Mouse (Mus musculus) lung, adult 18-20 months (tissue): ENCODE data around the gene Ninj1.

Source experiments
- DNase-seq, 2 experiments: peaks; one replicate each; pipeline ENCODE4 v3.0.0; 2022; ENCODE audit warnings: mixed read lengths in 2 of 2

Ninj1 gene

DNA sequence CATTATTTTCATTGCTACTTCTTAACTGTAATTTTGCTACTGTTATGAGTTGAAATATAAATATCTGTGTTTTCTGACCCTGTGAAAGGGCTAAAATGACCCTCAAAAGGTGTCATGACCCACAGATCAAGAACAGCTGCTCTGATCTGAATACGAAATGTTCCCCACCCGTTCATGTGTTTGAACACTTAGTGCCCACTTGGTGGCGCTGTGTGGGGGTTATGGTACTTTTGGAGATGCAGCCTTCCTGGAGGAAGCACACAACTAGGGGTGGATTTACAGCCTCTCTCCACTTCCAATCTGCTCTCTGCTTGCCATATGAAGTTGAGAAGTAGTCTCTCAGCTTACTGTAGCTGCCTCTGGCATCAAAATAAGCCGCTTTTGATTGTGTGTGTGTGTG is 47.4 kb downstream of the Ninj1 start:
- DNase-seq, result no peak

DNA sequence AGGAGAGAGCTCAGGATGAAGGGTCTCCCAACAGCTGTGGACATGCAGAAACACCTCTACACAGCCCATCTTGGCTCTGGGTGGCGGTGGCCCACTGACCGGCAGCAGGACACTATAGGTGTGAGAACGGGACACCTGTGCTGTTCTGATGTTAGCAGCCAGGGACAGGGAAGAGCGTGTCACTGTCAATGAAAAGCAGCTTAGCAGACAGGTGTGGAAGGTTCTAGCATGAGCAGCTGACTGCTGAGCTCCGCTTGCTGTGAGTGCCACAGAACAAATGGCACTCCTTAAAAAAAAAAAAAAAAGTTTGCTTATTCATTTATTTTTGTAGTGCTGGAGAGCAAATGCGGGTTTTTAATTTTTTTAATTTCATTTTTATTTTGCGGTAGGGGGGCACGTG is 50.3 kb downstream of the Ninj1 start:
- no peak for DNase-seq

DNA sequence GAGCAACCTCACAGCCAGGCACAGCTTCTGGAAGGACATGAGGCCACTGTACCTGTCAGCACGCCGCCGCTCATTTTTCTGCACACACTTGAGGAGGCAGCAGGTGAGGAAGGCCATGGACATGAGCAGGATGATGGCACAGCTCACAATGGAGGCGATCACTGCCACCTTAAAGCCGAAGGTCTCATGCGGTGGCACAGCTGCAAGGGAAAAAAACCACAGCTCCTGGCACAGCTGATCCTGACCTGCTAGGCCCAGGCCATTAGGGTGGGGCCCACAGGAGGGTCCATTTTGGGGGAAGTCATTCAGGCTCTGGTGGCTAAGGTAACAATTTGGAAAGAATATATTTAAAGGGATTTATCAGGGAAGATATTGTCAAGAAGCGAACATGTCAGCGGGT is 51.5 kb downstream of the Ninj1 start:
- DNase-seq, result no peak

DNA sequence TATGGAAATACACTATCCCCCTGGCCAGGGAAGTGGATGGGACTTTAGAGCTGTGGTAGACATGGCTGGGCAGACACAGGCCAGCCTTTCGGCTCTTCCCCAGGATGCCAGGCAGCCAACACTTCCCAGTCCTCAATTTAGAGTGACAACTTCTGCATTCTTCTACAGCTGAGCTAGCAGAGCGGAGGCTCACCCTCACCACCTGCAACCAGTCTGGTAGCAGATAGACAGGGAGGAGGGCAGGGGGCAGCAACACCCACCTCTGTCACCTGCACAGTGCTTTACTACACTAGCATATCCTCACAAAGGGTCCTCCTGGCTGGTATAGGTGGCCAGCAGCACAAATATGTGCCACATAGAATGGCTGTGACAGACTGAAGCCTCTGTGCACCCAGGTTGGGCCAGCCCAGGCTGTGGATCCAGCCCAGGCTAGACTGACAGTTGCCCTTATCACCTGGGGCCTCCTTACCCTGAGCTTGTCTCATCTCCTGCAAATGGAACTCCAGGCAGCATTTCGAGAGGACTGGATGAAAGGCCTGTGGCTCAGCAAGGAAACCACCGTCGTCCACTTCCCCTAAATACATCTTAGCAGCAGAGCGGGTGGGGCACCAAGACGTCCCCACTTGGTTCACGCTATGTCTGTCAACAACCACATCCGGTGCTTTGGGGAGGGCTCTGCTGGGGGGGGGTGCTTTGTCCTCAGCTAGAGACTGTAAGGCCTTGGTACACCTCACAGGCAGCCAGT is 55.2 kb downstream of the Ninj1 start:
- DNase-seq, result peak; percentile 56 to 67

DNA sequence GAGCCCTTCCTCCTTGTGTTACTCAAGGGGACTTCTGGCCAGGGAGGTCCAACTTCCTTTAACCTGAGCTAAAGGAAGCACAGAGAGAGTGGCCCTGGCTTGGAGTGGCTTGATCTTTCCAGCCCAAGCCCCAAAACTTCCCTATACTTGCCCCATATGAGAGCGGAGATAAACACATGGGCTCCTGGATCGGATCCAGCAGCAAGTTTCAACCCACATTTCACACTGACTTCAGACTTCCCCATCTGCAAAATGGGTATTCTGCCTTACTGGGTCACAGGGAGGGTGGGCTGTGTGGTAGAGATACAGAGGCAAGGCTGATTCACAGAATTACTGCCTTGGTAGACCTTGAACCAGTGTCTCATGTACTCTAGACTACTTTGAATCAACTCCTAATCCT is 56.2 kb downstream of the Ninj1 start:
- DNase-seq, result no peak

DNA sequence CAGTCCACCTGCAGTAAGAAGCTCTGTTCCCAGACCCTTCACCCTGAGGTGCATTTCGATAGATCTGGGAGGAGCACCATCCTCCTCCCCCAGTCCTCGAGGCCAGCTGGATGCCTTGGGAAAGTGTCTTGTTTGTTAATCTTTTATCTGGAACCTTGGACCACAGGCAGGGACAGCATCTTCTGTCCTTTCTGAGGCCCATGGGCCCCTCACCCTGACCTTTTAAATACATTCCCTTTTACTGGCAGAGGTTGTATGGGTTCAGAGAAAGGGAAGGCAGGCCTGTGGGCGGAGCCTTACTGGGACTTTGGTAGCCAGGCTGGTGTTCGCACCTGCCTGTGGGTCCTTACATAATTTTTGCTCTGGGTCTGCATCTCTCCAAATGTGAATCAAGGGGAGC is 58.0 kb downstream of the Ninj1 start:
- DNase-seq, result no peak
